Mouse (Mus musculus) megakaryocyte, embryonic 14.5 days (primary cell): ENCODE results near the gene Nup153.

Experiments
- FLI1 ChIP-seq: IDR thresholded peaks from 2 replicates; pipeline ENCODE4 v1.6.1; 2012; ENCODE audit warnings: low read length, inconsistent platforms, mixed read lengths
- GATA1 ChIP-seq: IDR thresholded peaks from 3 replicates; pipeline ENCODE4 v1.6.1; 2012; ENCODE audit warnings: mixed read lengths, low read length, inconsistent platforms, borderline replicate concordance

GRCm38 (mm10) chr13:46645476-46645875 lies 82.3 kb downstream of the Nup153 start:
- no peak for TF ChIP-seq GATA1
- no peak for TF ChIP-seq FLI1
